Mouse (Mus musculus): Measurements from ENCODE around the gene 4930452B06Rik.

GRCm38 (mm10) chr14:8398507-8398906 lies 267.5 kb downstream of the 4930452B06Rik start:
- TF ChIP-seq CTCF (IDR thresholded peaks at IDR 0.05; ENCODE audit: low read depth, low read length) (no peak), POLR2A (IDR thresholded peaks at IDR 0.05; ENCODE audit: borderline replicate concordance, low read depth, low read length) (no peak)
